Mouse (Mus musculus) CH12.LX (cell line): ENCODE data around the gene Dnttip2.

Experiments
- BHLHE40 ChIP-seq: IDR thresholded peaks from 2 replicates; pipeline ENCODE4 v1.6.1; 2011; ENCODE audit warnings: mild to moderate bottlenecking, low read depth, low read length, improper control_type of control experiment
- CHD1 ChIP-seq: IDR thresholded peaks from 2 replicates; pipeline ENCODE4 v1.6.1; 2012; ENCODE audit warnings: low read depth, low read length, improper control_type of control experiment, inconsistent platforms
- CTCF ChIP-seq, 2 experiments: IDR thresholded peaks in 1 of 2; conservative IDR thresholded peaks in 1 of 2; 2 replicates each; pipeline ENCODE4 v1.5.1; 2011 to 2012; ENCODE audit warnings: low read depth in 2 of 2, low read length in 2 of 2, improper control_type of control experiment in 1 of 2, inconsistent platforms in 1 of 2, mild to moderate bottlenecking in 1 of 2, moderate library complexity in 1 of 2
- EP300 ChIP-seq: IDR thresholded peaks from 2 replicates; pipeline ENCODE4 v1.6.1; 2011; ENCODE audit warnings: low read length, improper control_type of control experiment
- ETS1 ChIP-seq: conservative IDR thresholded peaks from 2 replicates; pipeline ENCODE4 v1.6.1; 2012; ENCODE audit warnings: low read depth, mild to moderate bottlenecking, inconsistent platforms, low read length, improper control_type of control experiment, moderate library complexity
- MAX ChIP-seq: IDR thresholded peaks from 2 replicates; pipeline ENCODE4 v1.6.1; 2011; ENCODE audit warnings: low read length, improper control_type of control experiment
- MAZ ChIP-seq: IDR thresholded peaks from 2 replicates; pipeline ENCODE4 v1.6.1; 2012; ENCODE audit warnings: low read depth, mild to moderate bottlenecking, inconsistent platforms, low read length, improper control_type of control experiment, moderate library complexity
- POLR2A ChIP-seq: IDR thresholded peaks from 2 replicates; pipeline ENCODE4 v1.6.1; 2011; ENCODE audit warnings: low read depth, mild to moderate bottlenecking, improper control_type of control experiment, low read length
- RCOR1 ChIP-seq: conservative IDR thresholded peaks from 2 replicates; pipeline ENCODE4 v1.6.1; 2012; ENCODE audit warnings: low read depth, mild to moderate bottlenecking, inconsistent platforms, low read length, improper control_type of control experiment
- USF2 ChIP-seq: conservative IDR thresholded peaks from 2 replicates; pipeline ENCODE4 v1.6.1; 2011; ENCODE audit warnings: low read depth, low read length, improper control_type of control experiment
- ZC3H11A ChIP-seq: IDR thresholded peaks from 2 replicates; pipeline ENCODE4 v1.6.1; 2012; ENCODE audit warnings: low read depth, mild to moderate bottlenecking, inconsistent platforms, low read length, improper control_type of control experiment
- ZNF384 ChIP-seq: IDR thresholded peaks from 2 replicates; pipeline ENCODE4 v1.6.1; 2012; ENCODE audit warnings: low read depth, low read length, improper control_type of control experiment, inconsistent platforms

GRCm38 (mm10) chr3:122333902-122334301, 59.7 kb downstream of the Dnttip2 start:
- TF ChIP-seq ZNF384 (no peak), CTCF (conservative IDR thresholded peaks at IDR 0.05 in 1 of 2, IDR thresholded peaks at IDR 0.05 in 1 of 2; ENCODE audit: low read depth in 2 of 2, low read length in 2 of 2) (no peak), ZC3H11A (no peak), MAZ (no peak), MAX (no peak), ETS1 (no peak), RCOR1 (no peak), USF2 (no peak), POLR2A (no peak), EP300 (no peak), BHLHE40 (no peak), CHD1 (no peak)
